8 mouse cellular contexts compared by ENCODE assay signal in genomic region chr7:137314710-137315543, GRCm38 (mm10). TPM values are rescaled to one million over a fixed set of nuclear protein-coding genes. Genes with fewer than 3 reads are reported as not detected.
DNase-seq lines count a peak whose midpoint lies in the region; ATAC-seq and TF ChIP-seq lines count a peak whose summit lies in the region.

No protein-coding gene starts in this region.

- peak overlapping the region; percentile 74 for H3K4me3 ChIP-seq in E14TG2a.4 (replicated peaks; ENCODE audit: low read length)
- H3K4me3 ChIP-seq in liver, postnatal 0 days (ENCODE audit: low read depth, low read length), result peak overlapping the region; percentile 55; the same call in 1 of the 2 replicates

- 4% methylated on average over 44 of the region's 48 CpGs for WGBS in liver, postnatal 0 days (ENCODE audit: insufficient replicate concordance)

- intact Hi-C loops in heart, postnatal 14 days (cut with DNase I), result loop anchor here (5.0 to 10.0 kb wide), 3 partner anchors 250 to 623 kb away; no protein-coding TSS in a partner anchor
- intact Hi-C loops in left cerebral cortex, postnatal 14 days (cut with DNase I), result loop anchor here (5.0 to 10.0 kb wide), 3 partner anchors 113 to 1253 kb away; no protein-coding TSS in a partner anchor

- no peak overlapping the region for H3K27ac ChIP-seq in liver, postnatal 0 days (ENCODE audit: low read depth)

- H3K36me3 ChIP-seq in E14TG2a.4 (ENCODE audit: insufficient read depth, low read length), result no peaks in the 10 kb centered on the region
- H3K36me3 ChIP-seq in liver, postnatal 0 days (replicated peaks; ENCODE audit: insufficient read depth, low read length), result no peaks in the 10 kb centered on the region

- DNase-seq in embryo, embryonic 10 days (ENCODE audit: low spot score), result peak; percentile 46
- no peak for DNase-seq in embryo, embryonic 9.5 days (ENCODE audit: extremely low spot score)
- peak; percentile 29 to 39 for DNase-seq in heart, postnatal 14 days
- no peak for DNase-seq in liver, postnatal 0 days
- DNase-seq in Muller cell, postnatal 12 days (ENCODE audit: inconsistent ontology term), result no peak
- DNase-seq in left cerebral cortex, postnatal 14 days (ENCODE audit: low spot score in 2 of 2), result no peak

- peak overlapping the region; percentile 86 for H3K4me2 ChIP-seq in liver, postnatal 0 days (ENCODE audit: low read depth, low read length)

- H3K27me3 ChIP-seq in E14TG2a.4 (ENCODE audit: insufficient read depth, low read length), result peaks cover 95% of the 10 kb centered on the region
- peaks cover 98% of the 10 kb centered on the region for H3K27me3 ChIP-seq in liver, postnatal 0 days (ENCODE audit: insufficient read depth, low read length)

- H3K9me3 ChIP-seq in E14TG2a.4 (ENCODE audit: low read length), result no peaks in the 10 kb centered on the region
- H3K9me3 ChIP-seq in liver, postnatal 0 days (ENCODE audit: low read length), result no peaks in the 10 kb centered on the region

- peak; percentile 28; the same call in 1 of the 2 replicates for ATAC-seq in liver, postnatal 0 days
- no peak for ATAC-seq in granulocyte monocyte progenitor cell, adult 5-6 weeks (replicated peaks; ENCODE audit: poor library complexity, severe bottlenecking)

- H3K4me1 ChIP-seq in E14TG2a.4 (replicated peaks; ENCODE audit: low read depth, low read length), result peaks cover 59% of the 10 kb centered on the region
- peaks cover 15% of the 10 kb centered on the region for H3K4me1 ChIP-seq in liver, postnatal 0 days (ENCODE audit: insufficient read depth)

- no peak for TF ChIP-seq CTCF in E14TG2a.4 (conservative IDR thresholded peaks at IDR 0.05; ENCODE audit: low read length)
- no peak for TF ChIP-seq CTCF in liver, postnatal 0 days (IDR thresholded peaks at IDR 0.05; ENCODE audit: low read depth)

- no peak overlapping the region for H3K9ac ChIP-seq in liver, postnatal 0 days (replicated peaks)

- TF ChIP-seq EP300 in liver, postnatal 0 days (IDR thresholded peaks at IDR 0.05; ENCODE audit: low read depth), result no peak

RNA-seq across cellular contexts. Expression of gene Ebf3, which starts 0.7 kb away (rescaled TPM):
- total RNA-seq in heart, postnatal 14 days (2021), result 10 to 100 TPM; 13.2 to 15.2 TPM
- 0.05 TPM in 1 of 2 replicates, not detected in the other for polyA plus RNA-seq in liver, postnatal 0 days (2015; fragmentation: Nextera tagmentation; extraction: Ambion mirVana)
- total RNA-seq in granulocyte monocyte progenitor cell, adult 5-6 weeks (2014; fragmentation: Nextera tagmentation), result 0.56 TPM in 1 of 2 replicates, not detected in the other
- total RNA-seq in granulocyte monocyte progenitor cell, adult 5-6 weeks (2017), result not detected in 2 replicates
- total RNA-seq in left cerebral cortex, postnatal 14 days (2021), result under 1 TPM; 0.68 to 0.70 TPM

Comparison
In these comparisons a context has a peak if more than half of its experiments do, and no peak if none do; other contexts are left out.
1. DNase-seq: peak in embryo, embryonic 10 days (single experiment) and heart, postnatal 14 days (2 of 2); none in embryo, embryonic 9.5 days (single experiment), liver, postnatal 0 days (single experiment), Muller cell, postnatal 12 days (single experiment) and left cerebral cortex, postnatal 14 days (0 of 2).
2. RNA of gene Ebf3, which starts 0.7 kb away (total RNA-seq): 13.2 to 15.2 TPM in heart, postnatal 14 days; 0.68 to 0.70 TPM in left cerebral cortex, postnatal 14 days and 0.56 TPM in granulocyte monocyte progenitor cell, adult 5-6 weeks; every median in the first group is over 4 times any median in the second.